In the genomic region with DNA sequence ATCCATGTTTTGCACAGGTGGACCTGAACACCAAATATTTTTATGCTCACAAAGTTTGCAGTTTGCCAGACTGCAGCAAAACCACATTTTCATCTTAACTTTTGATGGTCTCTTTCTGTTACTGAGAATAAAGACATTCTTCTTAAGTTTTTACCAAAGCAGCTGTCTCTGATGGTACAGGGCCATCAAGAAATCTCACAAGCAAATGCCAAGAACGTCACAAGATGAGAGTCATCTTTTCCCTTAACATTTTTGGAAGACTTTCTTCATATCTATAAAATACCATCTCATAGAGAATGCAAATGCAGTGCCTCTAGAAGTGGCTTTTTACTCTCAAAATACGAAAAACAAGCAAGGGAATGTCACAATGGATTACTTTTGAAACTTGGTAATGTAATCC, we compare ENCODE assay signal across 32 mouse cellular contexts.
"Had no signal": no experiment of that assay in that cellular context is flagged by ENCODE, and none has a peak within 500 bp of the region (broad histone marks: within the 10 kb centered on the region; RNA-seq: fewer than 3 reads in every experiment).

No protein-coding gene starts in this region.

- H3K4me1 ChIP-seq: limb, embryonic 10.5 days; limb, embryonic 12.5 days; limb, embryonic 13.5 days; limb, embryonic 15.5 days; liver, embryonic 12.5 days; liver, embryonic 13.5 days; liver, embryonic 15.5 days; lung, embryonic 15.5 days; megakaryocyte, embryonic 14.5 days; midbrain, embryonic 10.5 days; midbrain, embryonic 12.5 days; midbrain, embryonic 13.5 days; midbrain, embryonic 15.5 days; neural tube, embryonic 12.5 days had no signal

- H3K4me2 ChIP-seq: limb, embryonic 12.5 days; limb, embryonic 13.5 days; limb, embryonic 15.5 days; liver, embryonic 11.5 days; liver, embryonic 12.5 days; liver, embryonic 13.5 days; liver, embryonic 15.5 days; lung, embryonic 14.5 days; lung, embryonic 15.5 days; midbrain, embryonic 11.5 days; midbrain, embryonic 12.5 days; midbrain, embryonic 13.5 days; midbrain, embryonic 15.5 days; neural tube, embryonic 12.5 days had no signal

- DNase-seq: left cerebral cortex, postnatal 4 days; liver; liver, embryonic 13.5 days; liver, postnatal 0 days; lung, adult 18-20 months; lung, adult 2 months; lung, embryonic 14.5 days; lung, postnatal 10 days; lung, postnatal 14 days; lung, postnatal 36 days; lung, postnatal 4 days; midbrain, embryonic 14.5 days had no signal

- H3K36me3 ChIP-seq: limb, embryonic 10.5 days; limb, embryonic 12.5 days; limb, embryonic 13.5 days; limb, embryonic 15.5 days; liver, embryonic 12.5 days; liver, embryonic 13.5 days; liver, embryonic 15.5 days; lung, embryonic 15.5 days; midbrain, embryonic 10.5 days; midbrain, embryonic 12.5 days; midbrain, embryonic 13.5 days; midbrain, embryonic 15.5 days; neural tube, embryonic 12.5 days had no signal

- H3K27ac ChIP-seq: limb, embryonic 10.5 days; limb, embryonic 12.5 days; limb, embryonic 13.5 days; limb, embryonic 15.5 days; liver, embryonic 12.5 days; liver, embryonic 13.5 days; liver, embryonic 14.5 days; liver, embryonic 15.5 days; lung, embryonic 15.5 days; macrophage; midbrain, embryonic 10.5 days; midbrain, embryonic 12.5 days; midbrain, embryonic 13.5 days; midbrain, embryonic 15.5 days; neural tube, embryonic 12.5 days had no signal

- H3K27me3 ChIP-seq: limb, embryonic 12.5 days; limb, embryonic 13.5 days; limb, embryonic 15.5 days; liver, embryonic 12.5 days; liver, embryonic 13.5 days; liver, embryonic 15.5 days; lung, embryonic 15.5 days; megakaryocyte, embryonic 14.5 days; midbrain, embryonic 12.5 days; midbrain, embryonic 13.5 days; midbrain, embryonic 15.5 days; neural tube, embryonic 12.5 days had no signal

- ATAC-seq: liver, embryonic 12.5 days; liver, postnatal 0 days; lung, postnatal 0 days; midbrain, embryonic 13.5 days; midbrain, embryonic 15.5 days; midbrain, embryonic 16.5 days had no signal

- H3K9ac ChIP-seq: limb, embryonic 12.5 days; limb, embryonic 13.5 days; limb, embryonic 15.5 days; liver, embryonic 12.5 days; liver, embryonic 13.5 days; liver, embryonic 14.5 days; liver, embryonic 15.5 days; liver, postnatal 0 days; lung, embryonic 14.5 days; lung, embryonic 15.5 days; midbrain, embryonic 12.5 days; midbrain, embryonic 13.5 days; midbrain, embryonic 15.5 days; neural tube, embryonic 12.5 days had no signal

- H3K9me3 ChIP-seq: limb, embryonic 10.5 days; limb, embryonic 12.5 days; limb, embryonic 13.5 days; limb, embryonic 15.5 days; liver, embryonic 12.5 days; liver, embryonic 13.5 days; liver, embryonic 15.5 days; lung, embryonic 15.5 days; midbrain, embryonic 10.5 days; midbrain, embryonic 12.5 days; midbrain, embryonic 13.5 days; midbrain, embryonic 15.5 days; neural tube, embryonic 12.5 days had no signal

- H3K4me3 ChIP-seq: limb, embryonic 10.5 days; limb, embryonic 12.5 days; limb, embryonic 13.5 days; limb, embryonic 15.5 days; liver, embryonic 12.5 days; liver, embryonic 13.5 days; liver, embryonic 15.5 days; lung, embryonic 15.5 days; megakaryocyte, embryonic 14.5 days; midbrain, embryonic 10.5 days; midbrain, embryonic 12.5 days; midbrain, embryonic 13.5 days; midbrain, embryonic 15.5 days; myocyte; neural tube, embryonic 12.5 days had no signal
